Mouse (Mus musculus): ENCODE results near the gene Gm10198. TPM values are rescaled to one million over a fixed set of nuclear protein-coding genes. Genes with fewer than 3 reads are reported as not detected.

The Gm10198 gene
- not detected in 2 replicates for polyA plus RNA-seq (2016; fragmentation: Nextera tagmentation; extraction: Ambion mirVana)

- no peak within 1 kb of the TSS for H3K4me2 ChIP-seq (replicated peaks)
- no peak within 1 kb of the TSS for H3K27ac ChIP-seq (replicated peaks)
- ATAC-seq (ENCODE audit: low FRiP score, low read depth), result no peak
- no peak within 1 kb of the TSS for H3K9ac ChIP-seq (replicated peaks)
- H3K4me3 ChIP-seq, result no peak within 1 kb of the TSS
- no peaks in the 10 kb centered on the region for H3K27me3 ChIP-seq
- H3K36me3 ChIP-seq, result no peaks in the 10 kb centered on the region
- no peaks in the 10 kb centered on the region for H3K9me3 ChIP-seq
- H3K4me1 ChIP-seq, result no peaks in the 10 kb centered on the region
Measured at GRCm38 (mm10) chr13:111592485-111592884, at the start of gene Gm10198. TSS of gene Gm10198 (plus strand) at chr13:111592785.

DNA sequence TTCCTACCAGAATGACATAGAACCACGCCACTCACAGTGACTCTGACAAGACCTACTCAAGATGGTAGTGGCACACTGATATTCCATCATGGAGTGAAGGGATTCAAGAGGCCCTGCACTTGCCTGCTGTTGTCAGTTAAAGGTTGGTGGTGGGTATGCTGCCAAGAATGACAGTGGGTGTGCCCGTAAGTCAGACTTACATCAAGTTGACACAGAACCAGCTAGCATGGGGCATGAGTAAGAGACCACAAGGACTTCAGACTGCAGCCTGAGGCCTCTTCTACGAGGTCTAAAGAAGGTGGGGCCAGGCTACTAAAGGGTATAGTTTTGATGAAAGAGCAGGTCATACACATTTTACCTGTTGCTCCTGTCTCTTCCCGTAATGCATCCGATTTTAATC lies 47.3 kb upstream of the Gm10198 start:
- no peak overlapping the region for H3K27ac ChIP-seq (replicated peaks)
- H3K4me3 ChIP-seq, result no peak overlapping the region
- H3K36me3 ChIP-seq, result no peaks in the 10 kb centered on the region
- no peak overlapping the region for H3K4me2 ChIP-seq (replicated peaks)
- ATAC-seq (ENCODE audit: low FRiP score, low read depth), result no peak
- H3K4me1 ChIP-seq, result no peaks in the 10 kb centered on the region
- no peak overlapping the region for H3K9ac ChIP-seq (replicated peaks)
- H3K27me3 ChIP-seq, result no peaks in the 10 kb centered on the region
- WGBS, result 92% methylated on average over 5 of the region's 5 CpGs
- H3K9me3 ChIP-seq, result no peaks in the 10 kb centered on the region

DNA sequence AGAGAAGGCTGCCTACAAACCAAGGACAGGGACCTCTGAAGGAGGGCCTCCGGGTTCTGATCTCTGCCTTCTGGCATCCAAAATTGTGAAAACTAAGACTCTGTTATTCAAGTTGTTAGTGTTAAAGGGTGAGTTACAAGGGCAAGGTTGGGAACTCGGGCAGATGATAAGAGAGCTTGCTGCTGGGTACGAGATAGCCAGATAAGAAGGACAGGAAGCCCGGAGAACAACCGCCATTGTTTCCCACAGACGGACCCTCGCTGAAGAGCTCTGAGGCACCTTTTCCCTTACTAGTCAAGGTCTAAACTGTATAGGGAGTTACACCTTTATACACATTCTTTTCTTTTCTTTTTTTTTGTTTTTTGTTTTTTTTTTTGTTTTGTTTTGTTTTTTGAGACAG lies 39.8 kb upstream of the Gm10198 start:
- no peaks in the 10 kb centered on the region for H3K27me3 ChIP-seq
- no peak overlapping the region for H3K4me3 ChIP-seq
- H3K27ac ChIP-seq (replicated peaks), result no peak overlapping the region
- no peaks in the 10 kb centered on the region for H3K4me1 ChIP-seq
- 89% methylated on average over 7 of the region's 7 CpGs for WGBS
- H3K4me2 ChIP-seq (replicated peaks), result no peak overlapping the region
- no peak for ATAC-seq (ENCODE audit: low FRiP score, low read depth)
- H3K9ac ChIP-seq (replicated peaks), result no peak overlapping the region
- H3K9me3 ChIP-seq, result no peaks in the 10 kb centered on the region
- no peaks in the 10 kb centered on the region for H3K36me3 ChIP-seq

GRCm38 (mm10) chr13:111553182-111553581 lies 39.4 kb upstream of the Gm10198 start:
- H3K4me3 ChIP-seq, result no peak overlapping the region
- no peaks in the 10 kb centered on the region for H3K27me3 ChIP-seq
- H3K36me3 ChIP-seq, result no peaks in the 10 kb centered on the region
- no peak overlapping the region for H3K9ac ChIP-seq (replicated peaks)
- H3K4me2 ChIP-seq (replicated peaks), result no peak overlapping the region
- H3K27ac ChIP-seq (replicated peaks), result no peak overlapping the region
- no peak for ATAC-seq (ENCODE audit: low FRiP score, low read depth)
- WGBS, result 85% methylated on average over 7 of the region's 7 CpGs
- H3K4me1 ChIP-seq, result no peaks in the 10 kb centered on the region
- no peaks in the 10 kb centered on the region for H3K9me3 ChIP-seq

DNA sequence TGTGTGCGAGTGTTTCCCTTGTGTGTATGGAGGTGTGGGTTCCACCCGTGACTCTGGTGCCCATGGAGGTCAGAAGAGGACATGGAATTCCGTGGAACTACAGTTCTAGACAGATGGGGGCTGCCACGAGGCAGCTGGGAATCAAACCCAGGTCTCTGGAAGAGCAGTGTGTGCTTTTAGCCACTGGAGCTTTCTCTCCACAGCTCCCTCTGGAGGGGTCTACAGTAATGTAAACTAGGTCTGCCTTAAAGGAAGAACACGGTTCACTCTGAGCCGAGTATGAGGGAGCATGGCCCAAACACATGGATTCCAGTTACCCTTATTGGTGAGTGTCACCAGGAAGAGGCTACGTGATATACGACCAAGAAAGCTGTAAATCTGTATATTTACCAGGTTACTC lies 38.6 kb upstream of the Gm10198 start:
- no peaks in the 10 kb centered on the region for H3K36me3 ChIP-seq
- H3K9me3 ChIP-seq, result no peaks in the 10 kb centered on the region
- no peak overlapping the region for H3K27ac ChIP-seq (replicated peaks)
- ATAC-seq (ENCODE audit: low FRiP score, low read depth), result no peak
- no peaks in the 10 kb centered on the region for H3K4me1 ChIP-seq
- H3K4me2 ChIP-seq (replicated peaks), result no peak overlapping the region
- H3K4me3 ChIP-seq, result no peak overlapping the region
- H3K9ac ChIP-seq (replicated peaks), result no peak overlapping the region
- H3K27me3 ChIP-seq, result no peaks in the 10 kb centered on the region
- WGBS, result 81% methylated on average over 8 of the region's 8 CpGs

DNA sequence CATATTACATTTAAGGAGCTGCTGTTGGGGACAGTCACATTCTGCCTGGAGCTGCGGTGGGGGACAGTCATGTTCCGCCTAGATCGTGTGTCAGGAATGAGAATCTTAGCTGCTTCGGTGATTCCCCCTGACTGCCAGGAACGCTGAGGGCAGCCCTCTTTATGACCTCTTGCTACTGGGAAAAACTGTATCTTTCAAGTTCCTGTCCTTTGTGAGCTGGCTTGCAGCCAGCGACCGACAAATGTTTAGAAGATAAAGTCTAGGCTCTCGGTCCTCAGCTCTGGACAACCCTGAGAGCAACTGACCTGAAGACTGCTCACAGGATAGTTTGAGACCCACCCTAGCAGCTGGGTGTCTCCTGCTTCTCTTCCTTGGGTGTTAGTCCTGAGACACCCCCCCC lies 37.3 kb upstream of the Gm10198 start:
- Histone ChIP-seq H3K4me3 (no peak overlapping the region), H3K4me2 (replicated peaks) (no peak overlapping the region), H3K4me1 (no peaks in the 10 kb centered on the region), H3K27me3 (no peaks in the 10 kb centered on the region), H3K9ac (replicated peaks) (no peak overlapping the region), H3K36me3 (no peaks in the 10 kb centered on the region), H3K9me3 (no peaks in the 10 kb centered on the region), H3K27ac (replicated peaks) (no peak overlapping the region)
- ATAC-seq (ENCODE audit: low FRiP score, low read depth), result no peak
- WGBS, result 56% methylated on average over 8 of the region's 8 CpGs

- Histone ChIP-seq H3K36me3 (no peaks in the 10 kb centered on the region), H3K4me2 (replicated peaks) (no peak overlapping the region), H3K27me3 (no peaks in the 10 kb centered on the region), H3K9ac (replicated peaks) (no peak overlapping the region), H3K4me3 (no peak overlapping the region), H3K4me1 (no peaks in the 10 kb centered on the region), H3K9me3 (no peaks in the 10 kb centered on the region), H3K27ac (replicated peaks) (no peak overlapping the region)
- no peak for ATAC-seq (ENCODE audit: low FRiP score, low read depth)
- WGBS, result 80% methylated on average over 4 of the region's 4 CpGs
Measured at GRCm38 (mm10) chr13:111556375-111556774, 36.2 kb upstream of the Gm10198 start.

DNA sequence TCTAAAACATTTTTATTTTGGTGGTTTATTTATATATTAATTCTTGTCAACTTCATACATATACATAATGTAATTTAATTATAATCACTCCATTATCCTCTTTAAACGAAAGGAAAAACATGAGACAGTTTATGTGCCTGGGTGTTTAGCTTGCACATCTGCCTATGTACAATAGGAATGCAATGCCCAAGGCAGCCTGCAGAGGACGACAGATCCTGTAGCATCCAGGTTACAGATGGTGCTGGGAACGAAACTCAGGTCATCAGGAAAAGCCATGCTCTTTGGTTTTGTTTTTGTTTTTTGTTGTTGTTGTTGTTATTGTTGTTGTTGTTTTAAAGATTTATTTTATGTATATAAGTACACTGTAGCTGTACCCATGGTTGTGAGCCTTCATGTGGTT lies 32.4 kb upstream of the Gm10198 start:
- Histone ChIP-seq H3K36me3 (no peaks in the 10 kb centered on the region), H3K4me1 (no peaks in the 10 kb centered on the region), H3K9me3 (no peaks in the 10 kb centered on the region), H3K27me3 (no peaks in the 10 kb centered on the region), H3K4me2 (replicated peaks) (no peak overlapping the region), H3K4me3 (no peak overlapping the region), H3K27ac (replicated peaks) (no peak overlapping the region), H3K9ac (replicated peaks) (no peak overlapping the region)
- 92% methylated on average over 3 of the region's 3 CpGs for WGBS
- no peak for ATAC-seq (ENCODE audit: low FRiP score, low read depth)

GRCm38 (mm10) chr13:111562595-111562994 lies 30.0 kb upstream of the Gm10198 start:
- Histone ChIP-seq H3K36me3 (no peaks in the 10 kb centered on the region), H3K9me3 (no peaks in the 10 kb centered on the region), H3K9ac (replicated peaks) (no peak overlapping the region), H3K4me1 (no peaks in the 10 kb centered on the region), H3K4me3 (no peak overlapping the region), H3K27me3 (no peaks in the 10 kb centered on the region), H3K27ac (replicated peaks) (no peak overlapping the region), H3K4me2 (replicated peaks) (no peak overlapping the region)
- no peak for ATAC-seq (ENCODE audit: low FRiP score, low read depth)
- 80% methylated on average over 5 of the region's 5 CpGs for WGBS

DNA sequence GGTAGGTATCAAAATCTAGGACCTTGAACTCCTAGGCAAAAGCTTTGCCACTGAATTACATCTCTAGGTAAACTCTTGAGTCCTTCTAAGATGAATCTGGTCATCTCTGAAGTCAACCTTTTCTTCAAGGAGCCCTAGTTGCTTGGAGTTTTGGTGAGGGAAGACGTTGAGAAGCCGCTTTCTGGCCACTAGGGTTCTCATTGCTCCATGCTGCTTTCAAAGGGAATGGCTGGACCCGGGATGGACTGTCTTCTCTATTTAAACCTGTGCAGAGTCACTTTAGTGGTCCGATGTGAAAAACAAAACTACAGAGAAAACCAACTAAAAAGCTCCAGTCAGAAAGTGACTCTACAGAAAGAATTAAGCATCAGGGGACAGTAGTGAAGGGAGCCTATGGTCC lies 18.4 kb upstream of the Gm10198 start:
- no peak overlapping the region for H3K9ac ChIP-seq (replicated peaks)
- no peaks in the 10 kb centered on the region for H3K9me3 ChIP-seq
- ATAC-seq (ENCODE audit: low FRiP score, low read depth), result no peak
- H3K4me3 ChIP-seq, result no peak overlapping the region
- no peaks in the 10 kb centered on the region for H3K36me3 ChIP-seq
- H3K4me2 ChIP-seq (replicated peaks), result no peak overlapping the region
- no peaks in the 10 kb centered on the region for H3K27me3 ChIP-seq
- H3K4me1 ChIP-seq, result no peaks in the 10 kb centered on the region
- no peak overlapping the region for H3K27ac ChIP-seq (replicated peaks)
- WGBS, result 52% methylated on average over 4 of the region's 4 CpGs

DNA sequence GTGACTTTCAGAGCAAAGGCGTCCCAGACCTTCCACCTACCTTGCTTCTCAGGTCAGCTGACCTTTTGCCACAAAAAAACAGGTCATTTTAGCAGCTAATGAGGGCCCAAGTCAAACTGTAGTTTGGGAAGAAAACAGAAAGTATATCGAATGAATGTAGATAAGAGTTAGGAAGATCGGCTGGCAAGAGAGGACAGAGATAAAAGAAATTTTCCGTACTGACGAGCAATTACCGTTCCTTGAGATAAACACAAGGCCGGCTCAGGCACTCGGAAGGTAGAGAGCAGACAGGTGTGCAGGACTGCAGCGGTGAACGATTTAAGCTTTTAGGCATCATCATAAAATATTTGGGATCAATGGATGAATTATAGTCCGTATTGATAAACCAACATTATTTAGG lies 15.4 kb upstream of the Gm10198 start:
- no peaks in the 10 kb centered on the region for H3K9me3 ChIP-seq
- WGBS, result 94% methylated on average over 11 of the region's 11 CpGs
- no peaks in the 10 kb centered on the region for H3K4me1 ChIP-seq
- no peak overlapping the region for H3K9ac ChIP-seq (replicated peaks)
- H3K27ac ChIP-seq (replicated peaks), result no peak overlapping the region
- no peak for ATAC-seq (ENCODE audit: low FRiP score, low read depth)
- H3K4me2 ChIP-seq (replicated peaks), result no peak overlapping the region
- H3K36me3 ChIP-seq, result no peaks in the 10 kb centered on the region
- no peak overlapping the region for H3K4me3 ChIP-seq
- H3K27me3 ChIP-seq, result no peaks in the 10 kb centered on the region

DNA sequence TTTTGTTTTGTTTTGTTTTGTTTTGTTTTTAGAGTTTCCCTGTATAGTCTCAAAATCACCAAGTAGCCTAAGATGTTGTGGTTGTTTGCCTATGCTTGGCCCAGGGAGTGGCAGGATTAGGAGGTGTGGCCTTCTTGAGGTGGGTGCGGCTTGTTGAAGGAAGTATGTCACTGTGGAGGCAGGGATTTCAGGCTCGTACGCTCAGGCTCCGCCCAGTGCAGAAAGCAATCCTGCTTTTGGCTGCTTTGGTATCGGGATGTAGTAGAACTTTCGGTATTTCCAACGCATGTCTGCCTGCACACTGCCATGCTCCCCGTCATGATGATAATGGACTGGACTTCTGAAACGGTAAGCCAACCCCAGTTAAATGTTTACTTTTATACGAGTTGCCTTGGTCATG lies 12.5 kb upstream of the Gm10198 start:
- Histone ChIP-seq H3K27ac (replicated peaks) (no peak overlapping the region), H3K4me3 (no peak overlapping the region), H3K4me1 (no peaks in the 10 kb centered on the region), H3K4me2 (replicated peaks) (no peak overlapping the region), H3K27me3 (no peaks in the 10 kb centered on the region), H3K9ac (replicated peaks) (no peak overlapping the region), H3K9me3 (no peaks in the 10 kb centered on the region), H3K36me3 (no peaks in the 10 kb centered on the region)
- no peak for ATAC-seq (ENCODE audit: low FRiP score, low read depth)
- WGBS, result 92% methylated on average over 10 of the region's 10 CpGs

DNA sequence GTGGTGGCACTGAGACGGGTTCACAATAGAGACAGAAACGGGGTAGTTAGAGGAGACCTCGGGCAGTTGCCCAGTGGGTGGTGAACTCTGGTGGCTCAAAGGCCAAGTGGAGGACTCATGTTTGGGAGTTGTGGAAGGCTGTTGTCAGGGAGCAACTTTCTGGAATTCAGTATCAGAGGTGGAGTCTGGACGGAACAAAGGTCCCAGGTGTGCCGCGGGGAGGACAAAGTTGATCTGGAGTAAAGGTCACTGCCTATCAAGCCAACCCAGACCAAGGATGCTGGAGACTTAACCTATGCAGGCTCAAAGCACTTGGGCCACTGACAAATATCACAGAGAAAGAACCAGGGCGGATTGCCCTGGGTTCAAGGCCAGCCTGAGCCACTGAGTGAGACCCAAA lies 5.5 kb downstream of the Gm10198 start:
- no peak overlapping the region for H3K4me3 ChIP-seq
- WGBS, result 89% methylated on average over 7 of the region's 7 CpGs
- H3K27ac ChIP-seq (replicated peaks), result no peak overlapping the region
- no peak for ATAC-seq (ENCODE audit: low FRiP score, low read depth)
- no peaks in the 10 kb centered on the region for H3K4me1 ChIP-seq
- H3K9me3 ChIP-seq, result no peaks in the 10 kb centered on the region
- H3K4me2 ChIP-seq (replicated peaks), result no peak overlapping the region
- no peaks in the 10 kb centered on the region for H3K36me3 ChIP-seq
- no peaks in the 10 kb centered on the region for H3K27me3 ChIP-seq
- H3K9ac ChIP-seq (replicated peaks), result no peak overlapping the region

Measured in midbrain, embryonic 12.5 days (tissue).